Mouse (Mus musculus): ENCODE data around the gene Zdhhc19. TPM values are rescaled to one million over a fixed set of nuclear protein-coding genes. Genes with fewer than 3 reads are reported as not detected.

The Zdhhc19 gene
- polyA plus RNA-seq, 1 experiment from 2014 or later: not detected

DNA sequence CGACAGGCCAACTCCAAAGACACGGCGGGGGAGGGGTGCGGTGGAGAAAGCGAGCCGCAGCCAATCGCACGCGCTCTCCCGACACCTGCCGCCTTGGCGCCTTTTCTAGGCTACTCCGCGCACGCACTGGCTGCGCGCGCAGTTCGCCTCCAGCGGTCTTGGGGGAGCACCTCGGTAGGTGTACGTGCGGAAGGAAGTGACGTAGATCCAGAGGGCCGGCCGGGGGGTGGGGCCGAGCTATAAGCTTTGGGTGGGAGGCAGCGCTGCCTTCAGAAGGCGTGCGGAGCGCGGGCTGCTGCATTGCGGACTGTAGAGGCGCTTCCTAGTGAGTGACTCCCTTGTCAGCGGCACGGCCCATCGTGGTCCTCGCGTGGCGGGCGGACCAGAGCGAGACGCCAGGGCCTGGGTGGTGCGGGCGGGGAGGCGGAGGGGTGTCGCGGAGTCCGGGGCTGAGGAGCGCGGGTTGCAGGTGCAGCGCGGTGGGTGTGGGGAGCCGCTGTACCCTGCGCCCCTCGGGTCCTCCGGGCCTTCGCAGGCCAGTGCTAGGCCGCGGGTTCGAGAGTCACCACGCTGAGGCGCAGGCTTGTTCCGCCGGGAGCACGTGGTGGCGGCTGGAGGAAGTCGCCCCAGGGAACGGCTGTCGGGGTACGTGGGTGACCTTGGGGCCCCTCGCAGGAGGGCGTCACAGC is 112.8 kb downstream of the Zdhhc19 start, which contains the start of gene Tfrc:
Tfrc (plus strand) TSS at position 209 of the 689 bp plus-strand sequence.
- Histone ChIP-seq H3K9ac (replicated peaks; ENCODE audit: low read depth, low read length) (peak within 1 kb of the TSS; percentile 75), H3K27ac (ENCODE audit: low read length) (peak within 1 kb of the TSS; percentile 90), H3K9me3 (ENCODE audit: control insufficient read depth, low read length) (no peaks in the 10 kb centered on the region), H3K4me1 (replicated peaks; ENCODE audit: control insufficient read depth, insufficient read depth, low read length) (peaks cover 13% of the 10 kb centered on the region), H3K27me3 (replicated peaks; ENCODE audit: control insufficient read depth, insufficient read depth, low read length) (no peaks in the 10 kb centered on the region), H3K36me3 (ENCODE audit: control insufficient read depth, insufficient read depth) (no peaks in the 10 kb centered on the region), H3K4me2 (ENCODE audit: low read length) (peak within 1 kb of the TSS; percentile 75), H3K4me3 (replicated peaks; ENCODE audit: low read length) (peak within 1 kb of the TSS; percentile 62)
- WGBS: under 1% methylated on average over 73 of the region's 73 CpGs
- peak; percentile 99 for ATAC-seq

DNA sequence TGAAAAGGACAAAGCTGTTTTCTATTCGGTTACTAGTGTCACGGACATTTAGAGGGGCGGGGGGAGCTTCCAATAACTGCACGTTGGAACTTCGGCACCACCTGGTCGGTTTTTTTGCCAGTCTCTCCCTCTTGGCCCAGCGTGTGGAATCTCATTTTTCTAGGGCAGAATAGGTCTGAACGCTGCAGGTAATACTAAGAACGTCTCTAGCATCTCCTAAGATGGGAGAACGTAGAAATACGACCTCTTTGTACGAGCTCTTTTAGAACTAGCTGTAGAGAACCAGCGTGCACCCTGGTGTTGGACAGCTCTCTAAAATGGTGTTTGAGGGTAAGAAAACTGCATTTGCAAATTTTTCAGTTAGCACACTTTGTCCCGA is 113.3 kb downstream of the Zdhhc19 start:
- Histone ChIP-seq H3K27me3 (replicated peaks; ENCODE audit: control insufficient read depth, insufficient read depth, low read length) (no peaks in the 10 kb centered on the region), H3K4me1 (replicated peaks; ENCODE audit: control insufficient read depth, insufficient read depth, low read length) (peaks cover 13% of the 10 kb centered on the region), H3K9ac (replicated peaks; ENCODE audit: low read depth, low read length) (peak overlapping the region; percentile 75), H3K36me3 (ENCODE audit: control insufficient read depth, insufficient read depth) (0 out of 2 replicates have a peak, but pooled peaks cover under 1% of the 10 kb centered on the region), H3K27ac (ENCODE audit: low read length) (peak overlapping the region; percentile 90), H3K9me3 (ENCODE audit: control insufficient read depth, low read length) (no peaks in the 10 kb centered on the region), H3K4me3 (replicated peaks; ENCODE audit: low read length) (peak overlapping the region; percentile 62), H3K4me2 (ENCODE audit: low read length) (peak overlapping the region; percentile 75)
- ATAC-seq: peak; percentile 1; the same call in 1 of the 2 replicates
- WGBS: under 1% methylated on average over 14 of the region's 14 CpGs

DNA sequence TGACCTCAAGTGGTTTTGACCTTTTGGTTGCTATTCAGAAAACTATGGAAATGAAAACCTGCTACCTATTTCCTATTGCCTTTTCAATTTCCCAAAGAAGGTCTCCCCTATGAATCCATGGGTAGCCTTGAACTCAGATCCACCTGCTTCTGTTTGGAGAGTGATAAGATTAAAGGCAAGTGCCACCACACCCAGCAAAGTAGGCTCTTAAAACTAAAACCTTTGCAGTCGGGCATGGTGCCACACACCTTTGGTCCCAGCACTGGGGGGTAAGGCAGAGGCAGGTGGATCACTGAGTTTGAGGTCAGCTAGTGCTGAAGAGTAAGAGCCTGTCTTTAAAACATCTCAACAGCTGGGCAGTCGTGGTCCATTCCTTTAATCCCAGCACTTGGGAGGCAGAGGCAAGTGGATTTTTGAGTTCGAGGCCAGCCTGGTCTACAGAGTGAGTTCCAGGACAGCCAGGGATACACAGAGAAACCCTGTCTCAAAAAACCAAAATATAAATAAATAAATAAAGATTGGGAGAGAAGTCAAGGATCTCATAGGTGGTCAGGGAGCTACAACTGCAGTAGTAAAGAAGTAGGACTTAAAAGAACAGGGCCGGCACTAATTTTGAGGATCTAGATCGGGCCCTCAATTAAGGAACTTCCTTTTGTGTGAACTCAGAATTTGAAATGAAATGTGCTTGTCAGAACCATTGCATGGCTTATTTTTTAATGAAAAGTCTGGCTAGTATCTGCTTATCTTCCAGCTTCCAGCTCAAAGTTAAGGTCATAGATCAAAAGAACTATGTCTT is 114.6 kb downstream of the Zdhhc19 start:
- Histone ChIP-seq H3K27me3 (replicated peaks; ENCODE audit: control insufficient read depth, insufficient read depth, low read length) (no peaks in the 10 kb centered on the region), H3K36me3 (ENCODE audit: control insufficient read depth, insufficient read depth) (peaks cover 11% of the 10 kb centered on the region), H3K9me3 (ENCODE audit: control insufficient read depth, low read length) (no peaks in the 10 kb centered on the region), H3K4me1 (replicated peaks; ENCODE audit: control insufficient read depth, insufficient read depth, low read length) (peaks cover 13% of the 10 kb centered on the region), H3K4me3 (replicated peaks; ENCODE audit: low read length) (peak overlapping the region; percentile 62; the same call in 1 of the 2 replicates), H3K4me2 (ENCODE audit: low read length) (peak overlapping the region; percentile 75), H3K9ac (replicated peaks; ENCODE audit: low read depth, low read length) (no peak overlapping the region), H3K27ac (ENCODE audit: low read length) (no peak overlapping the region)
- ATAC-seq: no peak
- WGBS: 72% methylated on average over 5 of the region's 5 CpGs

Other genes starting within 250 kb of the Zdhhc19 start
- 9.9 and 10.2 TPM in 2 replicates for gene Fbxo45, start 249.1 kb upstream of the Zdhhc19 start, polyA plus RNA-seq (2015; fragmentation: Nextera tagmentation; extraction: Ambion mirVana)
- gene Wdr53, start 249.0 kb upstream of the Zdhhc19 start, polyA plus RNA-seq (2015; fragmentation: Nextera tagmentation; extraction: Ambion mirVana): 13.9 and 15.7 TPM in 2 replicates
- 0.17 TPM in 1 of 2 replicates, not detected in the other for gene Smco1, start 224.8 kb upstream of the Zdhhc19 start, polyA plus RNA-seq (2015; fragmentation: Nextera tagmentation; extraction: Ambion mirVana)
- 27.5 and 35.2 TPM in 2 replicates for gene Rnf168, start 218.8 kb upstream of the Zdhhc19 start, polyA plus RNA-seq (2015; fragmentation: Nextera tagmentation; extraction: Ambion mirVana)
- gene Ubxn7, start 164.0 kb upstream of the Zdhhc19 start, polyA plus RNA-seq (2015; fragmentation: Nextera tagmentation; extraction: Ambion mirVana): 28.8 and 30.4 TPM in 2 replicates
- gene Tm4sf19, start 95.8 kb upstream of the Zdhhc19 start, polyA plus RNA-seq (2015; fragmentation: Nextera tagmentation; extraction: Ambion mirVana): not detected in 2 replicates
- 33.2 and 35.0 TPM in 2 replicates for gene Tctex1d2, start 76.6 kb upstream of the Zdhhc19 start, polyA plus RNA-seq (2015; fragmentation: Nextera tagmentation; extraction: Ambion mirVana)
- gene Pcyt1a, start 65.3 kb upstream of the Zdhhc19 start, polyA plus RNA-seq (2015; fragmentation: Nextera tagmentation; extraction: Ambion mirVana): 48.5 and 48.8 TPM in 2 replicates
- 0.09 TPM in 1 of 2 replicates, not detected in the other for gene Slc51a, start 8.4 kb upstream of the Zdhhc19 start, polyA plus RNA-seq (2015; fragmentation: Nextera tagmentation; extraction: Ambion mirVana)
- 33.7 and 37.5 TPM in 2 replicates for gene Tfrc, start 112.7 kb downstream of the Zdhhc19 start, polyA plus RNA-seq (2015; fragmentation: Nextera tagmentation; extraction: Ambion mirVana)
- gene Tnk2, start 147.6 kb downstream of the Zdhhc19 start, polyA plus RNA-seq (2015; fragmentation: Nextera tagmentation; extraction: Ambion mirVana): 15.0 and 21.9 TPM in 2 replicates
- not detected in 2 replicates for gene Muc4, start 239.6 kb downstream of the Zdhhc19 start, polyA plus RNA-seq (2015; fragmentation: Nextera tagmentation; extraction: Ambion mirVana)

Data from forebrain, embryonic 16.5 days (tissue).